Mouse (Mus musculus) WW6 (cell line): ENCODE results near the gene Ccdc188.
"Not testable (repeated sequence)": the region's sequence is repeated elsewhere in the genome, so short reads cannot be mapped to it uniquely, and the experiment has no call there.

Source experiments
- DNase-seq: peaks from one replicate; pipeline ENCODE4 v3.0.0-alpha.2; 2013; ENCODE audit warnings: low read depth, low spot score

Ccdc188 gene

DNA sequence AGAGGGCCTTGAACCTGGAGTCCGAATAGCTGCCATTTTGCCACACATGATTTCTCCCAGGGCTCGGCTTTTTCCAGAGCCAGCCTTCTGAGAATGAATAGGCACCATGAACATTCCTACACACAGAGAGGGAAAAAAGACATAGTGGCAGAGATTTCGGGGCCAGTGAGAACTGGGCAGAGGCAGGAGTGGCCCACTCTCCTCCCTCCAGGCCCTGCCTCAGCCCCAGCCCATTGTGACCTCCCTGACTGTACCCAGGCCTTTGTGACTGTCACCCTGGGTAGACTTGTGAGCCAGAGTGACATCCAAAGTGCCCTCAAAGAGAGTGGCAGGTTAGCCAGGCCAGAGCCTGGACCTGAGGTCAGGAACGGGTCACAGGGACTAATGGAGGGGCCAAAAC, at the start of gene Ccdc188:
Gene Ccdc188 (plus strand): TSS at position 301 of the 400 bp plus-strand sequence.
- DNase-seq, result no peak

DNA sequence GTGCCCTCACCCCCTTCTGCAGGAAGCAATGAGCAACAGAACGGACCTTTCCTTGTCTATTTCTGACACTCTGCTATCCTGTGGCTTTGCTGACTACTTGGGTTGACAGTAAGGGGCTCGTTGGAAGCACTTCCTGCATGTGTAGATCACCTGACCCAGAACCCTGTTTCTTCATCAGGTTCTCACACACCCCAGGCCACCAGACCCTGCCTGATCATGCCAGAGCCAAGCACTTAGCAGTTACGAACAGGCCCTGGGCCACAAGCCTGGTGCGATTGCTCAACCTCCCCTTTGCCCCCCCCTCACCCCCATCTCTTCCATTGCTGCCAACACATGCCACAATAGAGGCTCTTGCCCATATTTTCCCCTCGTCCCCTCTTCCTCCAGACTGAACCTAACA, 48.5 kb upstream of the Ccdc188 start:
- DNase-seq, result no peak

DNA sequence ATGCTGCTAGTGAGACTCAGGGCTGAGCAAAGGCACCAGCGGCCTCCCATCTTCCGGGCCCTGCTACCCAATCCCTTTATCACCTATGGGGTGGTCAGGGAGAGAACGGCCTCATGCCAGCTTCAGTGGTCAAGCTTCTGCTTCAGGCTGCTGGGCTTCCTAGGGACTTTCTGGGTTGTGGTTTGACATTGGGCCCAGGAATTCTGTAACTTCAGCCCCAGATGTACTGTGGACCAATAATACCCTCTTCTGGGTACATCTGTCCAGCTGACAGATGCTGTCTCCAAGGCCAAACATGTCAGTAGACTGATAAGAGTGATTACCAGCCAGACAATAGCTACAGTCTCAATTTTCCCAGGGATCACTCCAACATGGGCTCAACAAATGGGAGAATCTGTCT, 47.9 kb upstream of the Ccdc188 start:
- no peak for DNase-seq

DNA sequence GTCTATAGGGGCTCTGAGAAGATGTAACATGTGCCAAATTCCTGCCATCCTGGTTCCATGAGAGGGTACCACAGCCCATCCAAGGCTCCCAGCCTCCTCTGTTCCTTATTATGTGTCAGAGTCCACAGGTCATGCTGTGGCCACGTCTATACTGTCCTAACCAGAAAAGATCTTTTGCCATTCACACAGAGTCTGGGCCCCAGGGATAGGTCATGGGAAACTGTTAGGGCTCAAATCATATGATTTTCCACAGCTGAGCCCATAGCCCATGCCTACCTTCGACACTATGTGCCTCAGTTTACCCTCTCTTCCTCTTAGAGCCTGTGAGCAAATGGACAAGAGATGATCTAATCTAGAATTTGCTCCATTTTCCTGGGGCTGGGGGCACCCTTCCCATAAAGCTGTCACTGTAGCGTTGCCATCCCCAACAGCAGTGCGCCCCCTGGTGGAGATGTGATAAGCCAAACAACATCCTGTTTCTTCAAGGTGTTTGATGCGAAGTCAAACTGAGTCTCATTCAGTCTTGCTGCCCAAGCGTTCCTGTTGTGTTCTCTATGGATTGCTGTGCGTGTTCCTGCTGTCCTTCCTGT, 45.3 kb upstream of the Ccdc188 start:
- no peak for DNase-seq

DNA sequence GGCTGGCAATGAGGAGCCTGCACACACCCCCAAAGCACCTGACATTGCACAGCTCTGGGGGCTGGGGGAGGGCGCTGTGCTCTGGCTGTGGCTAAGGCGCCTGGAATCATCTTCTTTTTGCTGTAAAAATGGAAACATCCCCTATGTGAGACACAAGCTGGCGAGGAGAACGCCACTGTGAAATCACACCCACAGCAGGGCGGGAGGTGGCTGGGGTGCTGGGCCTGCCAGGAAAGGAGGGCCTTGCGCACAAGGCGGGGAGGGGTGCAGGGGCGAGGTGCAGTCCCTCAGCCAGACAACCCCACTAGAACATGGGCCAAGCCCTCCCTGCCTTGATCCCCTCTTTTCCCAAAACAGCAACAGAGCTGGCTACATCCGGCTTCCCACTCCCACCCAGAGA, 44.4 kb upstream of the Ccdc188 start:
- no peak for DNase-seq

DNA sequence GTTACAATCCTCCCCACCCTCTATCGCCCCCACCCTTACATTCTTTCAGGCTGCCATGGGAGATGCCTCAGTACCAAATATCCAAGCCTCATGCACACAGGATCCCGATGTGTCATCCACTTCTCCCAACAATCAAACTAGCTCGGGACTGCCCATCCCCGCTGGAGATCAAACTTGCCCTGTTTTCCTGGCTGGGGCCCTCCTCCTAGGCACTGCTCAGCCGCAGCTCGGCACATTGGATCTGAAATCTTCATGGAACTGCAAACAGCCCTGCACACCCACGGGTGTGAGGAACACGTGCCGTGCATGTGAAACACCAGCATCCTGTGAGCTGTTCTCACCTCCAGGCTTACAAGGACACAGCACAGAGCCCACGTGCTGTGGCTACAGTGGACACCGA, 43.9 kb upstream of the Ccdc188 start:
- DNase-seq, result no peak

- no peak for DNase-seq
Observed at GRCm38 (mm10) chr16:18175817-18176541, 41.7 kb upstream of the Ccdc188 start.

DNA sequence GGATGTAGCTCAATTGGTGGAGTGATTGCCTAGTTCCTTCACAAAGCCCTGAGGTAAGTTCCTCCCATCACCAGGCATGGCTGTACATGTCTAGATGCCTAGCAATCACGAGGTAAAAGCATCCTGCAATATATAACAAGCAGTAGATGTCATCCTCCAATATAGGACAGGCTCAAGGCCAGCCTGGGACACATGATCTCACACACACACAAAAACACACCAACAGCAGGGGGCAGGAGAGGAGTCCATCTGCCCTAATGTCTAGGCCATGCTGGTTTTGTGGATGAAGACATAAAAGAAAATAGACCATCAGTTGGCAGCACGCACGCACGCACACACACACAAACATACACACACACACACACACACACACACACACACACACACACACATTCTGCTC, 40.9 kb upstream of the Ccdc188 start:
- no peak for DNase-seq

GRCm38 (mm10) chr16:18179591-18179990, 38.1 kb upstream of the Ccdc188 start:
- no peak for DNase-seq

DNA sequence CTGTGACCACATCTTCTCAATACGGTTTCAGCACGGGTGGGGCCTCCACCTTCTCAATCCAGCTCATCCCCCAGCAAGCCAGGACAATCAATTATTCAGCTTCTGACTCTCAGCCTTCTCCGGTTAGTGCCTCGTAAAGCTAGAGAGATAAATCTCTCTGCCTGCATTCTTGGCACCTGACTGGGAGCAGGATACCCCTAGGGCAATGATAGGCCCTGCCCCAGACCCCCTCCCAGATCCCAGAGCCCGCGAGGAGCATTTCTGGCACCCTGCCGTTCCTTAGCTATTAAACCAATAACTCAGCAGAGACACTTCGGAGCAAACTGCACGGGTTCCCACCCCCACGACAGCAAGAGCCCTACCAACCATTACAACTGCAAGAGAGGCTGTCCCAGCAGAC, 36.3 kb upstream of the Ccdc188 start:
- DNase-seq, result no peak

DNA sequence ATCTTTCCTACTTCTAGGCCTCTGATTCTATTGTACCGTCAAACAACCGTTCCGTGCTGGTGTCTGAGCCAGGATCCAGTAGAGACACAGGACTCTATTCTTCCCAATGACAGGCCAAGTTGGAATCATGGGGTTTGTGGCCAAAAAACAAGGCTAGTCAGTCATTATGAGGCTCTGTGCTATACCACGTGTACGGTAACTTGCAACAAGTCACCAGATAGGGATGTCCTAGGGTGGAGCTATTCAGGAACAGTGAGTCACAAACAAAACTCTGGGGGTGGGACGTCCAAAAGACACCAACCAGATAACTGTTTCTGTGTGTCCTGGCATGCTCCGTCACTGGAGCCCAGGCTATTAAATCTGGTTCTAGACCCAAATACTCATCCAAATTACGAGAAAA, 34.9 kb upstream of the Ccdc188 start:
- no peak for DNase-seq

- no peak for DNase-seq
Observed at GRCm38 (mm10) chr16:18185715-18186449, 31.8 kb upstream of the Ccdc188 start.

- DNase-seq, result no peak
Observed at GRCm38 (mm10) chr16:18186798-18187197, 30.9 kb upstream of the Ccdc188 start.

DNA sequence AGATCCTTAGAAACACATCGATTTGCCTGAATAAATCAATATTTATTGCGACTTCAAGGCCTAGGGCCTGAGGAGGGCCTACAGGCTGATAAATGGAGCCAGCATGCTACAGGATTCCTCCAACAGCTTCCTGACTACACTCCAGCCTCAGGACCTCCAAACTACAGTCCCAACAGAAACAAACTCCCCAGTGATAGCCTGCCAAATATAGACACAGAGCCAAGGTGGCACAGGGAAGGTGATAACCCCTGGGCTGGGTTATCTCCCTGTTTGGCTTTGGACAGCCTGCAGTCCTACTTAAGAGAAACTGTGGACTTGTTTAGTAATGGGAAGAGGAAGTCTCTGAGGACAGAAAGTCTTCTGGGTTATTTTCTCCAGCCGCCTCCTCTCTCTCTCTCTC, 30.5 kb upstream of the Ccdc188 start:
- DNase-seq, result no peak

GRCm38 (mm10) chr16:18191006-18191405, 26.7 kb upstream of the Ccdc188 start:
- no peak for DNase-seq

DNA sequence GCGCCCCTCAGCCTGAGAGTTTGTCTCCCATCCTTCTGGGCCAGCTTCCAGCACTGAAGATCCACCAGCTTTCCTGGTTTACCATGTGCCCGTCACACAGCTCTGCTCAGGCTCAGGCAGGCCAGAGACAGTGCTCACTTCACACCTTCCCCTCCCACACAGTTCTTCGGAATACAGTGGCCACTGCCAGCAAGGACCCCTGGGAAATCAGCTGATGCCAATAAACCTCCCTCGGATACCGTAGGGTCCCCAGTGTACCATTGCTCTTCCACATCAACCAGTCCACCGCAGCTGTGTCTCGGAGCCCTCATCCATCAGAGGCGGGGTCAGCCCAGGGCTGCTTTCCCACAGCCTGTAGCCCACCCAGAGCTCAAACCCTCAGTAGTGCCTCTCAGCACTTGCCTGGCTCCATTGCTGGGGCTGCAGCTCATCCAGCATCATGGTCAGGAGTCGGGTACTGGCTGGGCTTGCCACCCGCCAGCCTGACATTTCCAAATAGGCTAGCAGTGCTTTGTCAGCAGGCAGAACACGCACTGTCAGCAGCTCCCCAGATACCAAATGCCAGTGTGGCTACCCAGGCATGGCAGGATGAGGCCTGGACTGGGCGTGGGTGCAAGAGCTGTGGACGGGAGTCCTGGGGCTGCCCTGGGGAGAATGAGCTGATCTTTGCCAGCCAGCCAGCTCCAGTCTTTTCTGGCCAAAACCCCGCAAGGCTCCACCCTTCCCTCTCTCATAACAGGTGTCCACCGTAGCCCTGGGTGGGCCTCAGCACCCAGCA, 23.3 kb upstream of the Ccdc188 start:
- DNase-seq, result no peak

DNA sequence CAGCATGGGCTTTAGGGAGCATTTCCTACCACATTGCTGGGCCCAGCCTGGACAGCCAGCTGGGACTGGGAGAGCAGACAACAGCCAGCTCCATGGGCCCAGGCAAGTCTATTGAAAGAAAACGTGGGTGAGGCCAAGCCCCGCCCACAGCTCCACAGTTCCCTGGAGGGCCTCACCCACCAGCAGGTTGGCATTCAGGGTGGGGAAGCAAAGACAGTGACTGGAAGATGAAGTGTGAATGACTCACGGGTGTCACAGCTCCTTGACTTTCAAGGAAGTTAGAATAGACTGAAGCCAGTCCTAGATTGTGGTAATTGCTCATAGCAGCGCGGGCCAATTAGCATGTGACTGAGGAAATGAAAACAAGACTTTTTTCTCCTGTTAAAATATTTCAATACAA, 22.6 kb upstream of the Ccdc188 start:
- no peak for DNase-seq

GRCm38 (mm10) chr16:18195561-18195960, 22.1 kb upstream of the Ccdc188 start:
- not testable (repeated sequence) for DNase-seq

- no peak for DNase-seq
Observed at GRCm38 (mm10) chr16:18197881-18198280, 19.8 kb upstream of the Ccdc188 start.

DNA sequence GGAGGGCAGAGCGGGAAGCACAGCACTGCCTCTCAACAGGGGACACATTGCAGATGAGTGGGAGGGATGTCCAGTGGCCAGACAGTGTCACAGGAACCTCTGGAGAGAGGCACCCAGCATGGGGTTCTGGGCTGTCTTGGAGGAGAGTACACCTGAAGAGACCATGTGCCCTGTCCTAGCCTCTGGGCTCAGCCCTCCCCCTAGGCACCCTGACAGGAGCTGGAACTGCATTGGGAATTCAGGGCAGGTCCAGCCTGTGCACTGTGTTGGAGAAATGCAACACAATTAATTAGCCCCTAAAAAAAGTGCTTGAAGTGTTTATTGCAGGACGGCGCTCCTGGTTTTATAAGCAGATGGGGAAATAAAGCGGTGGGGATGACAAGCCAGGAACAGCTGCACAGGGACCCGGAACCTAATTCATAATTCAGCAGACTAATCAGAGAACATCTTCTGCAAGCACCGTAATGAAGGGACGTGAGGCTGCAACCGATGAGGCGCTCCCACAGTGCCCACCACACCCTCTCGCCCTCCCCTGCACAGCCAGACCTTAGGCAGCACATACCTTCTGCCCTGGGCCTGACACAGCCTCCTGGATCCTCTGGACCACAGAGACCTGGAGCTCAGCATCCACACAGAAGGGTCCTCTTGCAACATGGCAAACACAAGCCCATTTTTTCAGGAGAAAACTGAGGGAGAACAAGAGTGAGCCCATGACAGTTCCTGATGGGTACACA, 19.1 kb upstream of the Ccdc188 start:
- no peak for DNase-seq

- no peak for DNase-seq
Observed at GRCm38 (mm10) chr16:18200062-18200461, 17.6 kb upstream of the Ccdc188 start.
